Mouse (Mus musculus): Measurements from ENCODE around the gene Olfr167. TPM values are rescaled to one million over a fixed set of nuclear protein-coding genes. Genes with fewer than 3 reads are reported as not detected.
"Not testable (repeated sequence)": the region's sequence is repeated elsewhere in the genome, so short reads cannot be mapped to it uniquely, and the experiment has no call there.

The Olfr167 gene
- under 1 TPM in 1 of 3 experiments, not detected in 2; 0.05 TPM for polyA plus RNA-seq (2017; shearing (Covaris generic))

DNA sequence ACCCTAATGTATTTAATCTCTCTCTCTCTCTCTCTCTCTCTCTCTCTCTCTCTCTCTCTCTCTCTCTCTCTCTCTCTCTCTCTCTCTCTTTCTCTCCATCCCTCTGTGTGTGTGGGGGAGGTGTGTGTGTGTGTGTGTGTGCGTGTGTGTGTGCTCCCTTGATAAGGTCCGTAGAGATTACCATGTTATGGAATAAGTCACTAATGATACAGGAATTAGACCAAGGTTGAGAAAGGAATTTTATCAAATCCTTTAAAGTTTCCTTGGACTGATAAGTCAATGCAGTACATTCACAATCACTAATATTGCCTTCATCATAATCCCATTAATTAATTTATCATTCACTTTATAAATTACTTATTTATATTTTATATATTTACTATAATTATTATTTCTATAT, at the start of gene Olfr167:
TSS of gene Olfr167 (minus strand) at position 101 of the 400 bp plus-strand sequence.
- ATAC-seq: no peak

DNA sequence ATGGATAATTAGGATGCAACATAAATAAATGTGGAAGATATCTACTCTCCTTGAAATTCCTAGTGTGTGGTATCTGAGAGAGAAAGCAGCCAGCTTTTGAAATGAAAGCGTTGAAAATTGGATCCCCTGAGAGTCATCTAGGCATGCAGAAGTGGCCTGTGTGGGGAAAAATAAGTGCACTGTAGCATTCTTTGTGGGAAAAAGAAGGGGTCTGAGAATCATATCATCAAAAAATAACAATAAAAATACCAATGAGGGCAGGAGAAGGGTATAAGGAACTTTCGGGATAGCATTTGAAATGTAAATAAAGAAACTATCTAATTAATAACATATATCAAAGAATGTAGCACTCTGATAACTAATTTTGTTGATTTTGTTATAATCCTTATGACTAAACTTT, 49.6 kb upstream of the Olfr167 start, which contains the start of gene Olfr169:
TSS of gene Olfr169 (minus strand) at position 101 of the 400 bp plus-strand sequence.
- ATAC-seq: not testable (repeated sequence)

DNA sequence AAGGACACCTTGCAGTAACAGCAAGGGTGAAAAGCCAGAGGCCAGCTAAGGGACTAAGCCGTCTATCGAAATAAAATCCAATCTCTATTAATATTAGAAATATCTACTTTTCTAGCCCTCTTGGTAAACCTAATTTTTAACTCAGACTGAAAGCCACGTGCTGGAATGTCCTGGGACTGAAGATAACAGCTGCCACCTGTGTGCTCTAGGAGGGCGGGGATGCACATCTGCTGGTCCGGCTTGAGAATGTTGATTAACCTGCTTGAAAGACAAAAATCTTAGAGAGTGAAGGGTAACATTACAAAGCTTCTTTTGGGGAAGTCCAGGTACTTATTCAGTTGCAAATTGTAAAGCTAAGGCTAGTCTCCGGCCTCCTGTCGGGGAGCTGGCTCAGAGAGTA, 31.4 kb upstream of the Olfr167 start:
- ATAC-seq: not testable (repeated sequence)

DNA sequence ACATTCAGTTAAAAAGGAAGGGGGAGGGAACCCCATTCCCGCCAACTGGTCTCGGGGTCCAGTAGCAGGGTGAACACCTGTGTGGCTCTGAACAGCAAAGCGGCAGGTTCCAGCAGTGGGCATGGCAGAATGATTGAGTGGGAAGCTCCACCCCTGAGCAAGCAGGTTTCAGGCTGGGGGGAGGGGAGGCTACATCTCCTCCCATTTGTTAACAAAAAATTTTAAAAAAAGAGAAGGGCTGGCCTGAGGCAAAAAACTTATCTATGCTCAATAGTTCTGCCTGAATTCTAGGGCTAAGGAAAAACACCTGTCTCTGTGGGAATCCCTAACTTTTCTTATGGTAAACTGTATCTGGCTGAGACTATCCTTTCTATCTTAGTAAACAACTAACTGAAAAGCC, 30.2 kb upstream of the Olfr167 start:
- not testable (repeated sequence) for ATAC-seq

DNA sequence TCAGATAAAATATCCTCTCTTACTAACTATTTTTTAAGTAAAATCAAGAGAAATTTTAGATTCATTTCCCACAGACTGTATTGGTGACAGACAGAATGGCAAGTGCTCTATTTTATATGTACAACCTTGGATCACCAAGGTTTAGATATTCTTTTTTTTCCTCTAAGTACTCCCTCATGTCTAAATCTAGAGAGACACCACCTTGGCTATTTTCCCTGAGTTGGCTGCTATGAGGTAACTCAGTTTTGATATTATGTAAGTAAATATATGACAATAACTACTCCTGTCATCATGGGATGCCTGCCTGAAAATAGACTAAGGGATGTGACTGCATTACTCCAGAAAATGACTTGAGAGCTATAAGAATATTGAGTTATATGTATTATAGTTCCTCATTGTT, 13.4 kb upstream of the Olfr167 start, which contains the start of gene Olfr168:
TSS of gene Olfr168 (minus strand) at position 101 of the 400 bp plus-strand sequence.
- no peak for ATAC-seq

DNA sequence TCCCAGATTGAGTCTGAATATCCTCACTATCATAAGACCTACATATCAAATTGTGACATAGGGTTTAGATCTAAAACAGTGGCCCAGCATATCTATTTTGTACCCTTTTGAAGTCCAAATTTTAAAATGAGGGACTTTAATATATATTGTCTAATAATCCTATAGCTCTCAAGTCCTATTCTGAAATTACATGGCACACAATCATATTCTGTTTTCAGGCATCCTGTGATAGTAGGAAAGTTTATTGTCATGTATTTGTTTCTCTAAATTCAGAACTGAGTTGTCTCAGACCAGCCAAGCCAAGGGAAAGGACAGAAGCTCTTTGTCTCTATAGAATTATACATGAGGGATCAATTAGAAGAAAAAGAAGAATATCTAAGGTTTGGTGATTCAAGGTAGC, 38.7 kb downstream of the Olfr167 start, which contains the start of gene Olfr166:
TSS of gene Olfr166 (plus strand) at position 301 of the 400 bp plus-strand sequence.
- no peak for ATAC-seq

DNA sequence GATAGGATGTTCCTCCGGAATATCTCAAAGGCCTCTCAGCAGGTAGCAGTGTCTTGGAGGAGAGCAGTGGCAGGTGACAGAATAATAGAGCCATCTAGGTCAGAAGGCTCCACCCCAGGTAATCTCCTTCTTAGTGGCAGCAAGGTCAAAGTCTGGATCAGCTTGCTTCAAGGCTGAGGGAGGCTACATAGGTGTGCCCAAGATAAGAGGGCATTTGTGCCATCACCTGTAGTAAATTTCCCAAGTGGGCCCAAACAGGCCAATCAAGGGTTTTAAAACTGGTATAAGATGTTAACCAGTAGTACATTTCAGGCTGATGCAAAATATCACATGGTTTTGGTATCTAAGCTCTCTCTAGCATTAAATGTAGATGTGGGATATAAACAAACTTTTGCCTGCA, 57.7 kb downstream of the Olfr167 start:
- ATAC-seq: no peak

Other genes starting within 250 kb of the Olfr167 start
- gene Olfr164, start 208.2 kb downstream of the Olfr167 start, polyA plus RNA-seq (2017; shearing (Covaris generic)): not detected
- gene Olfr165, start 99.1 kb downstream of the Olfr167 start, polyA plus RNA-seq (2017; shearing (Covaris generic)): not detected
- gene Olfr166, start 38.6 kb downstream of the Olfr167 start, polyA plus RNA-seq (2017; shearing (Covaris generic)): not detected
- not detected for gene Olfr168, start 13.3 kb upstream of the Olfr167 start, polyA plus RNA-seq (2017; shearing (Covaris generic))
- gene Olfr169, start 49.5 kb upstream of the Olfr167 start, polyA plus RNA-seq (2017; shearing (Covaris generic)): not detected
- not detected for gene Olfr170, start 89.6 kb upstream of the Olfr167 start, polyA plus RNA-seq (2017; shearing (Covaris generic))
- not detected for gene Olfr171, start 107.7 kb upstream of the Olfr167 start, polyA plus RNA-seq (2017; shearing (Covaris generic))
- gene Lamp3, start 184.1 kb upstream of the Olfr167 start, polyA plus RNA-seq (2017; shearing (Covaris generic)): not detected
- gene B3gnt5, start 237.9 kb upstream of the Olfr167 start, polyA plus RNA-seq (2017; shearing (Covaris generic)): 10 to 100 TPM; 11.8 to 27.1 (median 14.7) TPM